Mouse (Mus musculus): ENCODE data around the gene Triobp. TPM values are rescaled to one million over a fixed set of nuclear protein-coding genes. Genes with fewer than 3 reads are reported as not detected.

The Triobp gene
- polyA plus RNA-seq, 1 experiment: 40.9 TPM

DNA sequence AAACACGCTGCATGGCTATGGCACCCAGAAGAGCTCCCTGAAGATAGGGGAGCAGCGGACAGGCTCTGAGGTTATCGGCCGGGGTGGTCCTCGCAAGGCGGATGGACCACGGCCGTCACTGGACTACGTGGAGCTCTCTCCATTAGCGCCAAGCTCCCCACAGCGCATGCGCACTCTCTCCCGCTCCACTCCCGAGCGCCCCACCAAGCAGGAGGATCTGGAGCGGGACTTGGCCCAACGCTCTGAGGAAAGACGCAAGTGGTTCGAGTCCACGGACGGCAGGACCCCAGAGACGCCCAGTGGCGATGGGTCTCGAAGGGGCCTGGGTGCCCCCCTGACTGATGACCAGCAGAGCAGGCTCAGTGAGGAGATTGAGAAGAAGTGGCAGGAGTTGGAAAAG is 45.4 kb downstream of the Triobp start:
- no peak overlapping the region for H3K27ac ChIP-seq (ENCODE audit: insufficient read depth, low read length)
- no peak for DNase-seq (ENCODE audit: low read depth in 1 of 2, low spot score in 2 of 2)
- H3K36me3 ChIP-seq (ENCODE audit: control insufficient read depth, insufficient read depth, low read length): peaks cover 53% of the 10 kb centered on the region
- TF ChIP-seq CTCF (IDR thresholded peaks at IDR 0.05; ENCODE audit: extremely low read depth, insufficient read depth, insufficient read length, insufficient replicate concordance): no peak
- no peak for TF ChIP-seq POLR2A (IDR thresholded peaks at IDR 0.05; ENCODE audit: low read depth, low read length)
- H3K4me3 ChIP-seq (ENCODE audit: extremely low read depth, insufficient read depth, insufficient read length): no peak overlapping the region
- no peaks in the 10 kb centered on the region for H3K27me3 ChIP-seq (ENCODE audit: control insufficient read depth, insufficient read depth, low read length)
- no peaks in the 10 kb centered on the region; the same call in 1 of the 2 replicates for H3K4me1 ChIP-seq (ENCODE audit: control insufficient read depth, insufficient read depth, insufficient read length)
- WGBS: 96% methylated on average over 24 of the region's 24 CpGs

DNA sequence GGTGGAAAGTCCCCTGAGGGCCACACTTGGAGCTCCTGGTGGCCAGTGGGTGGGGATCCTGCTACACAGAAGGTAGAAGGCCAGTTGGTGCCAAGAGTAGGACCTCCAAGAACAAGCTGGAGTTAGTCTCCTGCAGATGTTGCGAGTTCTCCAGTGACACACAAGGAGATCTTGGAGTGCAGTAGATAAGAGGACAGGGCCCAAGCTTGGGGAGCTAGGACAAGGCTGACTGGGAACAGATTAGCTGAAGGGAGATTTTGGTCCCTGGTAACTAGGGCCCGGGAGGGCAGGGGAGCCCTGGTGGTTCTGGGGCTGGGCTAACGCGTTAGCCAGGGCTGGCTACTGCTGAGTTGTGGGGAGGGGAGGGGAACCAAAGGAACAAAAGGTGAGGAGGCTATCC is 48.4 kb downstream of the Triobp start:
- Histone ChIP-seq H3K4me1 (ENCODE audit: control insufficient read depth, insufficient read depth, insufficient read length) (peaks cover 9% of the 10 kb centered on the region), H3K4me3 (ENCODE audit: extremely low read depth, insufficient read depth, insufficient read length) (no peak overlapping the region), H3K27me3 (ENCODE audit: control insufficient read depth, insufficient read depth, low read length) (no peaks in the 10 kb centered on the region), H3K27ac (ENCODE audit: insufficient read depth, low read length) (no peak overlapping the region), H3K36me3 (ENCODE audit: control insufficient read depth, insufficient read depth, low read length) (peaks cover 41% of the 10 kb centered on the region)
- 96% methylated on average over 4 of the region's 4 CpGs for WGBS
- no peak for DNase-seq (ENCODE audit: low read depth in 1 of 2, low spot score in 2 of 2)
- TF ChIP-seq CTCF (IDR thresholded peaks at IDR 0.05; ENCODE audit: extremely low read depth, insufficient read depth, insufficient read length, insufficient replicate concordance) (no peak), POLR2A (IDR thresholded peaks at IDR 0.05; ENCODE audit: low read depth, low read length) (no peak)

- H3K27me3 ChIP-seq (ENCODE audit: control insufficient read depth, insufficient read depth, low read length): no peaks in the 10 kb centered on the region
- peak in 1 of 2 experiments; percentile 19 for DNase-seq (ENCODE audit: low read depth in 1 of 2, low spot score in 2 of 2)
- TF ChIP-seq CTCF (IDR thresholded peaks at IDR 0.05; ENCODE audit: extremely low read depth, insufficient read depth, insufficient read length, insufficient replicate concordance): no peak
- no peak for TF ChIP-seq POLR2A (IDR thresholded peaks at IDR 0.05; ENCODE audit: low read depth, low read length)
- peaks cover 9% of the 10 kb centered on the region for H3K4me1 ChIP-seq (ENCODE audit: control insufficient read depth, insufficient read depth, insufficient read length)
- no peak overlapping the region for H3K4me3 ChIP-seq (ENCODE audit: extremely low read depth, insufficient read depth, insufficient read length)
- 34% methylated on average over 3 of the region's 3 CpGs for WGBS
- no peak overlapping the region for H3K27ac ChIP-seq (ENCODE audit: insufficient read depth, low read length)
- peaks cover 41% of the 10 kb centered on the region for H3K36me3 ChIP-seq (ENCODE audit: control insufficient read depth, insufficient read depth, low read length)
Observed at GRCm38 (mm10) chr15:78996663-78997062, 49.1 kb downstream of the Triobp start.

- no peak overlapping the region for H3K4me3 ChIP-seq (ENCODE audit: extremely low read depth, insufficient read depth, insufficient read length)
- H3K27ac ChIP-seq (ENCODE audit: insufficient read depth, low read length): no peak overlapping the region
- TF ChIP-seq POLR2A (IDR thresholded peaks at IDR 0.05; ENCODE audit: low read depth, low read length): no peak
- no peak for TF ChIP-seq CTCF (IDR thresholded peaks at IDR 0.05; ENCODE audit: extremely low read depth, insufficient read depth, insufficient read length, insufficient replicate concordance)
- peaks cover 9% of the 10 kb centered on the region for H3K4me1 ChIP-seq (ENCODE audit: control insufficient read depth, insufficient read depth, insufficient read length)
- no peak for DNase-seq (ENCODE audit: low read depth in 1 of 2, low spot score in 2 of 2)
- peaks cover 34% of the 10 kb centered on the region for H3K36me3 ChIP-seq (ENCODE audit: control insufficient read depth, insufficient read depth, low read length)
- WGBS: 91% methylated on average over 8 of the region's 8 CpGs
- H3K27me3 ChIP-seq (ENCODE audit: control insufficient read depth, insufficient read depth, low read length): no peaks in the 10 kb centered on the region
Observed at GRCm38 (mm10) chr15:78998348-78998747, 50.8 kb downstream of the Triobp start.

DNA sequence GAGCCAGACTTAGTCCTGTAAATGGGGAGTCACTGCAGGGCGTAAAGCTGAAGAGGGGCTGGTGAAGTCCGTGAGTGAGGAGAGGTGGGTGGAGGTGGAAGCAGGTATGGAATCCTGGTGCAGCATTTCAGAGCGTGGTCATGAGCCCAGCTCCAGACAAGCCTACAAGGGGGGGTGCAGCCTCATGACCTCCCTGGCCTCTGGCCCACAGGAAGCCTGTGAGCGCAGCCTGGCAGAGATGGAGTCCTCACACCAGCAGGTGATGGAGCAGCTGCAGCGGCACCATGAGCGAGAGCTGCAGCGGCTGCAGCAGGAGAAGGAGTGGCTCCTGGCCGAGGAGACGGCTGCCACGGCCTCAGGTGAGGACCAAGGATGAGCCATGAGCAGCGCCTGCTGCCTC is 52.1 kb downstream of the Triobp start:
- H3K36me3 ChIP-seq (ENCODE audit: control insufficient read depth, insufficient read depth, low read length): peaks cover 32% of the 10 kb centered on the region
- no peak overlapping the region for H3K27ac ChIP-seq (ENCODE audit: insufficient read depth, low read length)
- H3K4me1 ChIP-seq (ENCODE audit: control insufficient read depth, insufficient read depth, insufficient read length): peaks cover 9% of the 10 kb centered on the region
- H3K4me3 ChIP-seq (ENCODE audit: extremely low read depth, insufficient read depth, insufficient read length): no peak overlapping the region
- no peak for DNase-seq (ENCODE audit: low read depth in 1 of 2, low spot score in 2 of 2)
- WGBS: 62% methylated on average over 11 of the region's 11 CpGs
- H3K27me3 ChIP-seq (ENCODE audit: control insufficient read depth, insufficient read depth, low read length): no peaks in the 10 kb centered on the region
- no peak for TF ChIP-seq POLR2A (IDR thresholded peaks at IDR 0.05; ENCODE audit: low read depth, low read length)
- TF ChIP-seq CTCF (IDR thresholded peaks at IDR 0.05; ENCODE audit: extremely low read depth, insufficient read depth, insufficient read length, insufficient replicate concordance): no peak

DNA sequence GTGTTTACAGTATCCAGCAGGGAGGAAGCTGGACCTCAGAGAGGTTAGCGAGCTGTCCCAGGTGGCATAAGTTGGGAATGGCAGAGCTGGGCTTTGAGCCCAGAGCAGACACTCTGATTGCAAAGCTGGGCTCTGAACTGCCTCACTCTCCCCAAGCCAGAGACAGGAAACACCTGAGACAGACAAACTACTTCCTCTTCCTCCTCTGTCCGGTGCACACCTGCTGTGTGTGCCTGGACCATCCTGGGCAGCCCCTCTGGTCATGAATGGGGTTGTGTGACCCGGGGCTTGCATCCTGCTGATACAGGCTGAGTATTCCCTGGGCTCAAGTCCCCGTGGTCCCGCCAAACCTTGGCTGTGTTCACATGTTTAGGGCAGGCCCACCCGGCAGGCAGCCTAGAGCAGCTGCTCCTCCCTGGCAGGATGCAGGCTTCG is 52.9 kb downstream of the Triobp start:
- 38% methylated on average over 7 of the region's 7 CpGs for WGBS
- H3K27me3 ChIP-seq (ENCODE audit: control insufficient read depth, insufficient read depth, low read length): no peaks in the 10 kb centered on the region
- H3K4me1 ChIP-seq (ENCODE audit: control insufficient read depth, insufficient read depth, insufficient read length): peaks cover 9% of the 10 kb centered on the region
- TF ChIP-seq POLR2A (IDR thresholded peaks at IDR 0.05; ENCODE audit: low read depth, low read length) (no peak), CTCF (IDR thresholded peaks at IDR 0.05; ENCODE audit: extremely low read depth, insufficient read depth, insufficient read length, insufficient replicate concordance) (no peak)
- peaks cover 35% of the 10 kb centered on the region for H3K36me3 ChIP-seq (ENCODE audit: control insufficient read depth, insufficient read depth, low read length)
- DNase-seq (ENCODE audit: low read depth in 1 of 2, low spot score in 2 of 2): no peak
- H3K27ac ChIP-seq (ENCODE audit: insufficient read depth, low read length): no peak overlapping the region
- no peak overlapping the region for H3K4me3 ChIP-seq (ENCODE audit: extremely low read depth, insufficient read depth, insufficient read length)

DNA sequence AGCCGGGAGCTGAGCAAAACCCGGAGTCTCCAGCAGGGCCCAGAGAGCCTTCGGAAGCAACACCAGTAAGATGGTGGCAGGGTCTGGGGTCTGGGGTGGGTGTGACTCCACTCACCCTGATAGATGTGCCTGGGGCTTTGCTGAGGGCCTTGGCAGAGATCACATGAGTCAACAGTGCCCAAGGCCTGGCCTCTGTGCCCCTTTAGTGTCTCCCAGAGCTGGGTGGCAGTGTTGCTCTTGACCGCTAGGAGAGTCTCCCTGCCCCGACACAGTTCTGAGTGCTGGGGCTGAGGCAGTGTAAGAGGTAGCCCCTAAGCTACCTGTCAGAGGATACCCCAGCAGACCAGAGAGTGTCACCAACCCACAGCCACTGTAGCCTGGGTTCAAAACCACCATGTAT is 54.0 kb downstream of the Triobp start:
- H3K27ac ChIP-seq (ENCODE audit: insufficient read depth, low read length): no peak overlapping the region
- H3K27me3 ChIP-seq (ENCODE audit: control insufficient read depth, insufficient read depth, low read length): no peaks in the 10 kb centered on the region
- H3K36me3 ChIP-seq (ENCODE audit: control insufficient read depth, insufficient read depth, low read length): peaks cover 40% of the 10 kb centered on the region
- DNase-seq (ENCODE audit: low read depth in 1 of 2, low spot score in 2 of 2): no peak
- WGBS: 96% methylated on average over 5 of the region's 5 CpGs
- TF ChIP-seq CTCF (IDR thresholded peaks at IDR 0.05; ENCODE audit: extremely low read depth, insufficient read depth, insufficient read length, insufficient replicate concordance) (no peak), POLR2A (IDR thresholded peaks at IDR 0.05; ENCODE audit: low read depth, low read length) (no peak)
- no peak overlapping the region for H3K4me3 ChIP-seq (ENCODE audit: extremely low read depth, insufficient read depth, insufficient read length)
- peaks cover 9% of the 10 kb centered on the region for H3K4me1 ChIP-seq (ENCODE audit: control insufficient read depth, insufficient read depth, insufficient read length)

Measured in spleen, adult 2 months (tissue).